Mouse (Mus musculus) gastrocnemius, postnatal 14 days (tissue): ENCODE data around the gene Ly6g6d. TPM values are rescaled to one million over a fixed set of nuclear protein-coding genes. Genes with fewer than 3 reads are reported as not detected.

Experiments
- DNase-seq: peaks from one replicate; pipeline ENCODE4 v3.0.0; 2021; ENCODE audit warnings: mixed read lengths
- intact Hi-C: fragments of 180-260 bp; cut with DNase I; formaldehyde crosslinking; loops from one replicate; pipeline ENCODE4 v1.15.1; 2025; ENCODE audit warnings: low total_unique reads
- total RNA-seq, 2 experiments: library from RNA; stranded (reverse); gene quantifications; 2 replicates each; pipeline ENCODE4 v1.2.3; 2021

The Ly6g6d gene
- total RNA-seq, 2 experiments from 2014 or later: 0.64 TPM

GRCm38 (mm10) chr17:35031272-35031671 is 46.6 kb downstream of the Ly6g6d start:
- no peak for DNase-seq
- intact Hi-C loops: no loop called here

- DNase-seq: no peak
- intact Hi-C loops: no loop called here
Observed at GRCm38 (mm10) chr17:35029691-35030532, 48.0 kb downstream of the Ly6g6d start.

- intact Hi-C loops: no loop called here
- DNase-seq: no peak
Observed at GRCm38 (mm10) chr17:35028315-35028714, 49.5 kb downstream of the Ly6g6d start.

GRCm38 (mm10) chr17:35027277-35028068 is 50.4 kb downstream of the Ly6g6d start, which contains the start of gene Sapcd1:
Gene Sapcd1, minus strand, starts transcription at chr17:35028016.
- DNase-seq: peak; percentile 84
- intact Hi-C loops: no loop called here

- no peak for DNase-seq
- intact Hi-C loops: no loop called here
Observed at GRCm38 (mm10) chr17:35026206-35026605, 51.7 kb downstream of the Ly6g6d start.

GRCm38 (mm10) chr17:35024691-35025488 is 53.0 kb downstream of the Ly6g6d start:
- intact Hi-C loops: no loop called here
- DNase-seq: no peak

- no peak for DNase-seq
- intact Hi-C loops: no loop called here
Observed at GRCm38 (mm10) chr17:35024261-35024660, 53.6 kb downstream of the Ly6g6d start.

- intact Hi-C loops: no loop called here
- no peak for DNase-seq
Observed at GRCm38 (mm10) chr17:35023756-35024155, 54.1 kb downstream of the Ly6g6d start.

- no peak for DNase-seq
- intact Hi-C loops: no loop called here
Observed at GRCm38 (mm10) chr17:35023221-35023620, 54.6 kb downstream of the Ly6g6d start.

- intact Hi-C loops: no loop called here
- no peak for DNase-seq
Observed at GRCm38 (mm10) chr17:35022541-35023060, 55.3 kb downstream of the Ly6g6d start.

GRCm38 (mm10) chr17:35021842-35022477 is 55.9 kb downstream of the Ly6g6d start:
- DNase-seq: no peak
- intact Hi-C loops: loop anchor here (2.0 kb wide), 1 partner anchor 37 kb away; the partner anchor contains the start of gene Ddah2

Other genes with a start within 250 kb of the Ly6g6d start
- gene Stk19, start 241.1 kb downstream of the Ly6g6d start, total RNA-seq: 1 to 10 TPM; 6.8 to 7.2 TPM
- gene Dxo, start 241.0 kb downstream of the Ly6g6d start, total RNA-seq: 10 to 100 TPM in 1 of 2 experiments, 1 to 10 TPM in 1; 9.3 to 13.0 TPM
- gene Skiv2l, start 227.9 kb downstream of the Ly6g6d start, total RNA-seq: 10 to 100 TPM; 17.4 to 17.8 TPM
- 10 to 100 TPM in 1 of 2 experiments, 1 to 10 TPM in 1; 9.7 to 13.4 TPM for gene Nelfe, start 227.7 kb downstream of the Ly6g6d start, total RNA-seq
- 1 to 10 TPM in 1 of 2 experiments, under 1 TPM in 1; 0.75 to 1.9 TPM for gene Cfb, start 215.5 kb downstream of the Ly6g6d start, total RNA-seq
- 1 to 10 TPM; 3.4 to 5.1 TPM for gene Zbtb12, start 198.6 kb downstream of the Ly6g6d start, total RNA-seq
- not detected for gene Gm20547, start 196.0 kb downstream of the Ly6g6d start, total RNA-seq
- gene C2, start 179.8 kb downstream of the Ly6g6d start, total RNA-seq: 1 to 10 TPM; 1.8 to 3.1 TPM
- 10 to 100 TPM; 29.4 to 32.2 TPM for gene Ehmt2, start 179.6 kb downstream of the Ly6g6d start, total RNA-seq
- under 1 TPM in 1 of 2 experiments, not detected in 1; 0.09 TPM for gene Slc44a4, start 163.6 kb downstream of the Ly6g6d start, total RNA-seq
- gene Neu1, start 146.8 kb downstream of the Ly6g6d start, total RNA-seq: 1 to 10 TPM; 8.0 to 8.3 TPM
- 1 to 10 TPM; 2.6 to 5.9 TPM for gene Hspa1b, start 118.8 kb downstream of the Ly6g6d start, total RNA-seq
- not detected for gene Gm20481, start 108.2 kb downstream of the Ly6g6d start, total RNA-seq
- gene Hspa1a, start 105.9 kb downstream of the Ly6g6d start, total RNA-seq: 1 to 10 TPM; 3.8 to 6.8 TPM
- gene Hspa1l, start 105.4 kb downstream of the Ly6g6d start, total RNA-seq: 10 to 100 TPM; 11.6 to 14.8 TPM
- gene Lsm2, start 96.2 kb downstream of the Ly6g6d start, total RNA-seq: 10 to 100 TPM; 19.5 to 20.1 TPM
- gene Vars, start 77.1 kb downstream of the Ly6g6d start, total RNA-seq: 10 to 100 TPM; 26.8 to 29.2 TPM
- gene Vwa7, start 61.5 kb downstream of the Ly6g6d start, total RNA-seq: 1 to 10 TPM; 3.7 to 3.9 TPM
- 1 to 10 TPM in 1 of 2 experiments, under 1 TPM in 1; 0.38 to 1.5 TPM for gene Sapcd1, start 50.0 kb downstream of the Ly6g6d start, total RNA-seq
- under 1 TPM; 0.84 to 0.94 TPM for gene Msh5, start 31.3 kb downstream of the Ly6g6d start, total RNA-seq
- 10 to 100 TPM; 28.3 to 32.5 TPM for gene Clic1, start 28.1 kb downstream of the Ly6g6d start, total RNA-seq
- 10 to 100 TPM; 23.4 to 32.2 TPM for gene Ddah2, start 19.0 kb downstream of the Ly6g6d start, total RNA-seq
- not detected for gene Ly6g6c, start 12.7 kb downstream of the Ly6g6d start, total RNA-seq
- not detected for gene Mpig6b, start 11.9 kb downstream of the Ly6g6d start, total RNA-seq
- gene Ly6g6e, start 1.2 kb downstream of the Ly6g6d start, total RNA-seq: not detected
- gene Ly6g6f, start 7.5 kb upstream of the Ly6g6d start, total RNA-seq: not detected
- gene Abhd16a, start 11.2 kb upstream of the Ly6g6d start, total RNA-seq: 10 to 100 TPM; 52.8 to 58.5 TPM
- gene Ly6g5c, start 30.2 kb upstream of the Ly6g6d start, total RNA-seq: not detected
- under 1 TPM; 0.27 to 0.37 TPM for gene Ly6g5b, start 37.4 kb upstream of the Ly6g6d start, total RNA-seq
- 1 to 10 TPM; 7.0 to 7.9 TPM for gene Gpank1, start 43.4 kb upstream of the Ly6g6d start, total RNA-seq
- 100 to 1,000 TPM; 156 to 166 TPM for gene Csnk2b, start 44.0 kb upstream of the Ly6g6d start, total RNA-seq
- gene D17H6S53E, start 48.3 kb upstream of the Ly6g6d start, total RNA-seq: 10 to 100 TPM; 14.4 to 16.1 TPM
- gene Apom, start 54.0 kb upstream of the Ly6g6d start, total RNA-seq: not detected
- 100 to 1,000 TPM; 193 to 200 TPM for gene Bag6, start 57.1 kb upstream of the Ly6g6d start, total RNA-seq
- gene Prrc2a, start 86.8 kb upstream of the Ly6g6d start, total RNA-seq: 100 to 1,000 TPM; 102 to 118 TPM
- gene Aif1, start 98.0 kb upstream of the Ly6g6d start, total RNA-seq: under 1 TPM; 0.71 to 0.90 TPM
- gene Lst1, start 110.4 kb upstream of the Ly6g6d start, total RNA-seq: 1 to 10 TPM; 1.5 to 2.8 TPM
- under 1 TPM in 1 of 2 experiments, not detected in 1; 0.31 TPM for gene Ltb, start 116.4 kb upstream of the Ly6g6d start, total RNA-seq
- gene Tnf, start 123.9 kb upstream of the Ly6g6d start, total RNA-seq: under 1 TPM; 0.24 to 0.68 TPM
- gene Lta, start 127.3 kb upstream of the Ly6g6d start, total RNA-seq: under 1 TPM; 0.42 to 0.78 TPM
- gene Gm16181, start 142.8 kb upstream of the Ly6g6d start, total RNA-seq: not detected
- 1 to 10 TPM; 2.3 to 2.7 TPM for gene Atp6v1g2, start 155.6 kb upstream of the Ly6g6d start, total RNA-seq
- gene Nfkbil1, start 157.7 kb upstream of the Ly6g6d start, total RNA-seq: 1 to 10 TPM; 7.6 to 7.9 TPM
- gene Ddx39b, start 163.7 kb upstream of the Ly6g6d start, total RNA-seq: 100 to 1,000 TPM in 1 of 2 experiments, 10 to 100 TPM in 1; 85.3 to 103 TPM
- 10 to 100 TPM; 34.3 to 40.7 TPM for gene H2-D1, start 184.7 kb upstream of the Ly6g6d start, total RNA-seq
- under 1 TPM; 0.18 to 0.47 TPM for gene H2-Q1, start 242.3 kb upstream of the Ly6g6d start, total RNA-seq